Mouse (Mus musculus) kidney, postnatal 0 days (tissue): ENCODE measurements at regions not wholly inside any gene's neighbourhood (a gene's known extent, or its start where the extent isn't known, plus 50 kb on each side); places are given as distances from the start of the nearest gene placed in this dataset.
"Not testable (repeated sequence)": the region's sequence is repeated elsewhere in the genome, so short reads cannot be mapped to it uniquely, and the experiment has no call there.

ENCODE experiments used
- ATAC-seq: fragments of 200-750 bp; cut with Nextera tagmentation; replicated peaks from 2 replicates; pipeline ENCODE4 v1.8.0; 2017; ENCODE audit warnings: low read depth, moderate number of reproducible peaks, moderate TSS enrichment, moderate library complexity; ENCODE audit not compliant: low FRiP score
- DNase-seq: peaks from one replicate; pipeline ENCODE4 v3.0.0-alpha.2; 2016; ENCODE audit warnings: low spot score
- H3K27ac ChIP-seq: fragments of 300-500 bp; sonication (generic); 2 replicates; pipeline ENCODE4 v1.5.1; 2014; ENCODE audit warnings: mild to moderate bottlenecking
- H3K27me3 ChIP-seq: fragments of 300-500 bp; sonication (generic); 2 replicates; pipeline ENCODE4 v1.6.1; 2014; ENCODE audit warnings: low read length, mixed read lengths; ENCODE audit not compliant: insufficient read depth
- H3K36me3 ChIP-seq: fragments of 300-500 bp; sonication (generic); 2 replicates; pipeline ENCODE4 v1.6.1; 2014; ENCODE audit warnings: low read length, mixed read lengths; ENCODE audit not compliant: insufficient read depth
- H3K4me1 ChIP-seq: fragments of 300-500 bp; sonication (generic); replicated peaks from 2 replicates; pipeline ENCODE4 v1.6.1; 2014; ENCODE audit warnings: antibody characterized with exemption, low read length, mixed read lengths; ENCODE audit not compliant: insufficient read depth
- H3K4me2 ChIP-seq: fragments of 300-500 bp; sonication (generic); 2 replicates; pipeline ENCODE4 v1.6.1; 2014; ENCODE audit warnings: mild to moderate bottlenecking, low read length, moderate library complexity, mixed read lengths
- H3K4me3 ChIP-seq: fragments of 300-500 bp; sonication (generic); replicated peaks from 2 replicates; pipeline ENCODE4 v1.5.1; 2014; ENCODE audit warnings: low read depth, low read length
- H3K9ac ChIP-seq: fragments of 300-500 bp; sonication (generic); 2 replicates; pipeline ENCODE4 v1.6.1; 2014; ENCODE audit warnings: low read depth, low read length
- H3K9me3 ChIP-seq: fragments of 300-500 bp; sonication (generic); replicated peaks from 2 replicates; pipeline ENCODE4 v1.6.1; 2016; ENCODE audit warnings: low read length, inconsistent platforms, mixed read lengths
- CTCF ChIP-seq: IDR thresholded peaks from 2 replicates; pipeline ENCODE4 v1.5.1; 2016; ENCODE audit warnings: antibody characterized with exemption, low read depth, mild to moderate bottlenecking, moderate library complexity
- WGBS: fragments of 180-500 bp; shearing (Covaris S2); extraction: QIAGEN DNeasy Blood & Tissue Kit; methylation state at CpG from one replicate; pipeline ENCODE4 v1.1.7; 2014; 5-methylcytosine and 5-hydroxymethylcytosine counted together

DNA sequence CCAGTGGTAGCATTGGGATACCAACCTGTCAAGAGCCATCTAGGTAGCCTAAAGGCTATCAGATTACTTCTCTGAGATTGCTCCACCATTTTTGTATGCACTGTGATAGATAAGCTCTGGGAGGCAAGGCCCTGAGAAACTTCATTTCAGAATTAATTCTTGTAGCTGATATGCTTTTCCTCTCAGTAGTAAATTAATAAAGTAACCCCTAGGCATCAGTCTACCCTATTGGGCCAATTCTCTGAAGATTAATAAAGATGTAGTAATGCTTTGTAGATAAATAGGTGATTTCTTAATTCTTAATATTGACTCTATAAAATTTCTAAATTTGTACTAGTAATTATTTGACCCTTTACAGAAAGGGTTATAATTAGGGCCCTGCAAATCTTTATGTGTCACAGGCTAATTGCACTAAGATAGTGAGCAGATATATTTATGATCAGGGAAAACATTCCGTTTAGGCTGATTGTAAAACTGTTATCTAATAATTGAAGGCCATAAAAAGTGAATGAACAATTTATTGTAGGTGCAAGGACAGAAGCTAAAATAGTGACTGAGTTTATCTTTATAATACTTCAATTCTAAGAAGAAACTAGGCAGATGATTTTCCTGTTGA, 384.2 kb upstream of the 1700009N14Rik start:
- H3K4me2 ChIP-seq, result no peak overlapping the region
- no peak for TF ChIP-seq CTCF
- WGBS, result 40% methylated on average over 1 of the region's 1 CpGs
- H3K4me3 ChIP-seq, result no peak overlapping the region
- no peaks in the 10 kb centered on the region for H3K27me3 ChIP-seq
- ATAC-seq (no peak), DNase-seq (no peak)
- H3K27ac ChIP-seq, result no peak overlapping the region
- no peaks in the 10 kb centered on the region for H3K9me3 ChIP-seq
- H3K36me3 ChIP-seq, result no peaks in the 10 kb centered on the region
- H3K4me1 ChIP-seq, result no peaks in the 10 kb centered on the region
- no peak overlapping the region for H3K9ac ChIP-seq

DNA sequence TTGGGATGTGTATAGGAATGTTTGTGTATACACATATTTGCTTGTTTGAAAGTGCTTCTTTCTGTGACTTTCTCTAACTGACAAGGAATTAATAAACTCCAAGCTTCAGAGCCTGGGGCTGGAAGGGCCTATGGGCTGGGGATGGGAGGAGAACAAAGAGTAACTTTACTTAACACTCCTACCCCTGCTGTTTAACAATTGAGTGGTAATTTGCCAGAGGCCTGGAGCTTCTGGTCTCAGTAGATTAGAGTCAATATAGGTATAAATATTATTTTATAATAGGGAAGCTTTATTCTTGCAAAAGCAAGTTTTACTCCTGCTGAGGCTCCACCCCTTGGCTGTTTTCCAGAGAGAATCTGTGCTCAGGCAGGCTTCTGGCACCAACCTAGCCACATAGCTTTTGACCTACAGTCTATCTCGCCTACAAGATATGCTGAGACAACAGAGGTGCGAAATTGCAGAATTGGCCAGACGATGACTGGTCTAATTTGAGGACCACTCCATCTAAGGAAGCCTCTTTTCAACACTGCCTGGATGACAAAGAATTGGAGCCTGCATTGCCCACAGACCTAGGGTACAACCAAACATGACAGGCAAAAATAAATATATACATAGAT, 382.7 kb upstream of the 1700009N14Rik start:
- Histone ChIP-seq H3K4me2 (no peak overlapping the region), H3K4me3 (no peak overlapping the region), H3K4me1 (no peaks in the 10 kb centered on the region), H3K36me3 (no peaks in the 10 kb centered on the region), H3K9ac (no peak overlapping the region), H3K27me3 (no peaks in the 10 kb centered on the region), H3K27ac (no peak overlapping the region), H3K9me3 (no peaks in the 10 kb centered on the region)
- DNase-seq, result no peak
- 77% methylated on average over 3 of the region's 3 CpGs for WGBS
- no peak for ATAC-seq
- no peak for TF ChIP-seq CTCF

DNA sequence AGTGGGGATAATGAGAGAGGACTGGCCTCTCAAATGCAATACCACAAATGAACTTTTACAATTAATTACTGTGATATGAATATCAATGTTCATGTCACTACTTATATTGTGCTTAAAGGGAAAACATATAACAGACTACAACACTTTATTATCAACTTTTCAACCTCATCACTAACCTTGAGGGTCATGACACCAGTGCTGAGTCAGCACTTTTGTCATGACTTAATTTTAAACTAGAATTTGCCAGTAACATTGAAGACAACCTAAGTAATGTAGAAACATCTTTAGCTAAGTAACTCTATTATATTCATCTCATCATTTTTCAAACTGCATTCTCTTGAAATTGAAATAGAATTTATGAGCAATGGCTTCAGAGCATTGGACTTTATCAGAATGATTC, 378.6 kb upstream of the 1700009N14Rik start:
- Histone ChIP-seq H3K4me1 (no peaks in the 10 kb centered on the region), H3K4me3 (no peak overlapping the region), H3K36me3 (no peaks in the 10 kb centered on the region), H3K9me3 (no peaks in the 10 kb centered on the region), H3K27ac (no peak overlapping the region), H3K4me2 (no peak overlapping the region), H3K9ac (no peak overlapping the region), H3K27me3 (no peaks in the 10 kb centered on the region)
- ATAC-seq (no peak), DNase-seq (no peak)
- TF ChIP-seq CTCF, result no peak

DNA sequence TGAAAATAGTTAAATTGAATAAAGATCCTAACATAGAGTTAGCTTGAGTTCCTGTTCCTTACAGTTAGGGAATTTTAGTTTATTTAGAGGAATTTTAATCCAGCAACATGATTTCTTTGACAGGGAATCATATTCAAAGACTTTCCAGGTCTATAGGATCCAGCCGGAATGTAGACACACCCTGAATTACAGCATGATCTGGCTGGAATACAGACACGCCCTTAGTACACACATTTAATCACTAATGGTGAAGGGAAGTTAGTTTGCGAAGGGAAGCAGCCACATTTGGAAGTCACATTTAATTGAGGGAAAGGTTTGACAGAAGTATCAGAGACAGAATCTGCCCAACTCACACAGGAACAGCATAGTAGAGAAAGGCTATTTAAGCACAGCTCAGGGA, 361.8 kb upstream of the 1700009N14Rik start:
- H3K4me3 ChIP-seq, result no peak overlapping the region
- H3K4me1 ChIP-seq, result no peaks in the 10 kb centered on the region
- no peak overlapping the region for H3K27ac ChIP-seq
- no peaks in the 10 kb centered on the region for H3K9me3 ChIP-seq
- TF ChIP-seq CTCF, result no peak
- H3K27me3 ChIP-seq, result no peaks in the 10 kb centered on the region
- DNase-seq (no peak), ATAC-seq (no peak)
- no peak overlapping the region for H3K4me2 ChIP-seq
- H3K9ac ChIP-seq, result no peak overlapping the region
- 86% methylated on average over 3 of the region's 3 CpGs for WGBS
- H3K36me3 ChIP-seq, result no peaks in the 10 kb centered on the region

DNA sequence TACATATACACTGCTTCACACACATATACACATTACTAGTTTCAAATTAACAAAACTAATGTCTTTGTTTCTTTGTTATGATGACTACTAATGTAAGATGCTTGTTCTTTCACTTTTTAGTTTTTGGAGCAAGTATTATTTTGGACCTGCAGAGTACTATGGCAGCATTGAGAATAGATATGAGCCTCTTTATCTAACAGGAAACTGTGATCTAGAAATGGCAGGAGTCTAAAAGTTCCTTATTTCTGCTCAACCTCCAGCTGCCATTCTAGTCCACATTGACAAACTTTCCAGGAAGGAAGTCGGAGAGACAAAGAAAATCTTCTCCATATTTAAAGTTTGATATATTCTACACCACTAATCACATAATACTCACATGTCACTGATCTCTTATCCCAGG, 340.9 kb upstream of the 1700009N14Rik start:
- Histone ChIP-seq H3K4me2 (no peak overlapping the region), H3K27me3 (no peaks in the 10 kb centered on the region), H3K27ac (no peak overlapping the region), H3K4me3 (no peak overlapping the region), H3K9me3 (no peaks in the 10 kb centered on the region), H3K9ac (no peak overlapping the region), H3K4me1 (no peaks in the 10 kb centered on the region), H3K36me3 (no peaks in the 10 kb centered on the region)
- 79% methylated on average over 1 of the region's 1 CpGs for WGBS
- DNase-seq (no peak), ATAC-seq (no peak)
- TF ChIP-seq CTCF, result no peak

DNA sequence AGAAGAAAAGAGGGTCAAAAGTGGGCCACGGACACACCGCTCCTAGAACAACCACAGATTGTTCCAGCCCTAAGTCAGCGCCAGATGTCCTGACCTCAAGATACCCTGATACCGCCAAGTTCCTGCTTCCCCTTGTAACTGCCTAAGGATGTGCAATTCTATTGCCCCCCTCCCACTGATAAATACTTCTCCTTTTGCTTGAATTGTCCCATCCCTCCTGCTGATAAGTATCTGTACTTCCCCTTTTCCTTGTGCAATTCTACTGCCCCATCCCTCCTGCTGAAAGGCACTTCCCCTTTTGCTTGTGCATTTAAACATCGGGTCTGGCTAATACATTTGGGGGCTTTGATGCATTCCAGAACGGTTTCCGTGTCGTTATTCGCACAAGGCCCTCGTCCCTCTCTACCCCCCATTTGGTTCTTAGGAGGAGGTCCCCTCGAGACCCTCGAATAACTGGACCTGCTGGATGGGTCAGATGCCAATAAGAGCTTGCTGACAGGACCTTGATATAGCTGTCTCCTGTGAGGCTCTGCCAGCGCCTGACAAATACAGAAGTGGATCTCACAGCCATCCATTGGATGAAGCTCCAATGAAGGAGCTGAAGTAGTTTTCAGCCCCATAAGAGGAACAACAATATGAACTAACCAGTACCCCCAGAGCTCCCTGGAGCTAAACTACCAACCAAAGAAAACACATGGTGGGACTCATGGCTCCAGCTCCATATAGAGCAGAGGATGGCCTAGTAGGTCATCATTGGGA, 336.7 kb upstream of the 1700009N14Rik start:
- WGBS, result 88% methylated on average over 13 of the region's 13 CpGs
- H3K27me3 ChIP-seq, H3K27ac ChIP-seq: not testable (repeated sequence)

More for the DNA sequence above, 336.7 kb upstream of the 1700009N14Rik start:
- not testable (repeated sequence) for H3K4me2 ChIP-seq, H3K9ac ChIP-seq, DNase-seq, H3K9me3 ChIP-seq, H3K36me3 ChIP-seq, ATAC-seq, H3K4me1 ChIP-seq, H3K4me3 ChIP-seq
